Mouse (Mus musculus) E14TG2a.4 (cell line): ENCODE measurements around the gene Wdtc1.

Experiments used
- CTCF ChIP-seq: conservative IDR thresholded peaks from 2 replicates; pipeline ENCODE4 v1.5.1; 2014; ENCODE audit warnings: low read length
- NANOG ChIP-seq: IDR thresholded peaks from 2 replicates; pipeline ENCODE4 v1.6.1; 2014; ENCODE audit warnings: borderline replicate concordance, low read length, mixed read lengths
- POU5F1 ChIP-seq: IDR thresholded peaks from 2 replicates; pipeline ENCODE4 v1.6.1; 2014; ENCODE audit warnings: low read length, borderline replicate concordance

- TF ChIP-seq CTCF (no peak), NANOG (no peak), POU5F1 (no peak)
These were observed 18.5 kb upstream of the Wdtc1 start for GRCm38 (mm10) chr4:133371621-133372277.
